Mouse (Mus musculus) E14TG2a.4 (cell line): Measurements from ENCODE around the gene Gucy2g.

Source experiments
- CTCF ChIP-seq: conservative IDR thresholded peaks from 2 replicates; pipeline ENCODE4 v1.5.1; 2014; ENCODE audit warnings: low read length
- NANOG ChIP-seq: IDR thresholded peaks from 2 replicates; pipeline ENCODE4 v1.6.1; 2014; ENCODE audit warnings: borderline replicate concordance, low read length, mixed read lengths
- POU5F1 ChIP-seq: IDR thresholded peaks from 2 replicates; pipeline ENCODE4 v1.6.1; 2014; ENCODE audit warnings: low read length, borderline replicate concordance

DNA sequence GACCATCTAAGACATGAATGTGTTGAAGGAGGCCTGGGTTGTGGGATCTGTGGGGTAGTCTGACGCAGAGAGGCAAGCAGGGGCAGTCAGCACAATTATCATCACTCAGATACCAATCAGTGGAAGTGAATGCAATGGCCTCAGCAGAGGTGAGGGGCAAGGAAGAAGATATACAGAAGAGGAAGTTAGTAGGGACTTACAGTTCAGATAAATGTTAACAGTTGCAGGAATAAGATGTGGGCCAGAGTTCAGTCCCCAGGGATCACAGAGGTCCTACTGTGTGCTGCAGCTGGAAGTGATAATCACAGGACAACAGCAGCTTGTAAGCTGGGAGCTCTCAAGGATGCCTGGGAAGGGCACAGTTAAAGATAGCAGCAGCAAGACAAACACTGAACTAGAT is 76.9 kb downstream of the Gucy2g start:
- TF ChIP-seq CTCF (no peak), NANOG (no peak), POU5F1 (no peak)
